Mouse (Mus musculus) thymus, adult 2 months (tissue): ENCODE data around the gene 1700061G19Rik.

Experiments
- CTCF ChIP-seq: fragments of 200-500 bp; IDR thresholded peaks from 2 replicates; pipeline ENCODE4 v1.5.1; 2012; ENCODE audit warnings: mild to moderate bottlenecking, control low read depth, low read length, moderate library complexity, borderline replicate concordance; ENCODE audit not compliant: control insufficient read depth, poor library complexity, insufficient read depth; ENCODE audit errors: extremely low read depth
- POLR2A ChIP-seq: fragments of 200-500 bp; IDR thresholded peaks from 2 replicates; pipeline ENCODE4 v1.6.1; 2012; ENCODE audit warnings: mild to moderate bottlenecking, low read length, control low read depth, moderate library complexity; ENCODE audit not compliant: control insufficient read depth, poor library complexity, insufficient read depth; ENCODE audit errors: extremely low read depth

DNA sequence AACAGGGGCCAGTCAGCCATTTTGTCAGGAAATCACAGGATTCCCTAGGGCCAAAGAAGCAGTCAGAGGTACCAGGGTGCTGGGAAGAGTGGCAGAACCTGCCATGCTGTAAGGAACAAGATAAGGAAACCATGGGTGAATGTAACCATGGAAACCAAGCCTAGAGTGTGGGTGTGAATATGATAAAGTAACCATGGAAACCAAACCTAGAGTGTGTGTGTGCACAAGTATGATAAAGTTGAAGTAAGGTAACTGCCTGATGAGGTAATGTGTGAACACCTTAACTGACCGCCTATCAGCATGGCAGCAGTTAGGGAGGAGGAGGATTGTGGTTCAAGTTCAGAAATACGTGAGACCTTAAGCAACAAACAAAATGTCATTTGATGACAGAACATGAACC, 48.6 kb upstream of the 1700061G19Rik start:
- no peak for TF ChIP-seq POLR2A
- no peak for TF ChIP-seq CTCF
